Mouse (Mus musculus): ENCODE data around the gene Flywch2. TPM values are rescaled to one million over a fixed set of nuclear protein-coding genes. Genes with fewer than 3 reads are reported as not detected.

The Flywch2 gene
- polyA plus RNA-seq, 1 experiment from 2014 or later = 90.2 TPM

GRCm38 (mm10) chr17:23737493-23738445, 48.1 kb downstream of the Flywch2 start:
- H3K4me3 ChIP-seq = no peak overlapping the region
- 64% methylated on average over 15 of the region's 15 CpGs for WGBS
- no peak overlapping the region for H3K9ac ChIP-seq
- H3K4me2 ChIP-seq = peak overlapping the region; percentile 83
- peaks cover 22% of the 10 kb centered on the region for H3K27me3 ChIP-seq (replicated peaks)
- no peak for ATAC-seq (replicated peaks)
- peaks cover 36% of the 10 kb centered on the region for H3K4me1 ChIP-seq
- no peaks in the 10 kb centered on the region for H3K9me3 ChIP-seq
- H3K36me3 ChIP-seq (replicated peaks) = peaks cover 4% of the 10 kb centered on the region; the same call in 1 of the 2 replicates
- H3K27ac ChIP-seq = no peak overlapping the region

DNA sequence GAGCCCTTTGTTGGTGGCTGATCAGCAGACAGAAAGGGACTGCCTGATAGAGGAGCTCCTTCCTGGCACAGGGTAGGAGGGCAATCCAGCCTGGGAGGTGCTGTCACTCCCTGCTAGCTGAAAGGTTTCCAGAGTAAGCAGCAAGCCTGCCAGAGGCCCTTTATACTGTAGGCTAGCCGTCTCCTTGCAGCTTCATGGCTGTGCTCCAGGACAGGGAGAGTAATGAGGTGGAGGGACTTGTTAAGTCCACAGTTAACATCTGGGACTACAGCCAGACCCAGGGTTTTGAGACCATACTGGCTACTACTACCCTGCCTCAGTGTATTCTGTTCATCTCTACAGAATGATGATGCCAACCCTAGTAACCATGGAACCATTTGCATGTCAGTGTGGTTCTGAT, 51.5 kb downstream of the Flywch2 start:
- H3K4me3 ChIP-seq = no peak overlapping the region
- H3K27ac ChIP-seq = no peak overlapping the region
- no peak overlapping the region for H3K9ac ChIP-seq
- 73% methylated on average over 1 of the region's 1 CpGs for WGBS
- H3K27me3 ChIP-seq (replicated peaks) = no peaks in the 10 kb centered on the region
- ATAC-seq (replicated peaks) = no peak
- H3K4me1 ChIP-seq = peaks cover 21% of the 10 kb centered on the region
- H3K36me3 ChIP-seq (replicated peaks) = peaks cover 4% of the 10 kb centered on the region; the same call in 1 of the 2 replicates
- no peaks in the 10 kb centered on the region for H3K9me3 ChIP-seq
- no peak overlapping the region for H3K4me2 ChIP-seq

DNA sequence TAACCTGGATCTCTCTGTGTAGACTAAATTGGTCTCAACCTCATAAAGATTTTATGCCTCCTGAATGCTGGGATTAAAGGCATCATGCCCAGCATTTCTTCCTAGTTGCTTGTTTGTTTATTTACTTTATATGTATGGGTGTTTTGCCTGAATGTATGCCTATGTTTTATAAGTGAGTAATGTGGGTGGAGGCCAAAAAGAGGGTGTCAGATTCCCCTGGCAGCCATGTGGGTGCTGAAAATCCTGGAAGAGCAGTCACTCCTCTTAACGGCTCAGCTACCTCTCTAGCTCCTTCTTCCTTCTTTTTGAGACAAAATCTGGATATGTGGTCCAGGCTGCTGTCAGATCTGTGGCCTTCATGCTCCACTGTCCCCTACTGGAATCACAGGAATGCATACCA, 55.4 kb downstream of the Flywch2 start:
- H3K9me3 ChIP-seq = no peaks in the 10 kb centered on the region
- H3K27me3 ChIP-seq (replicated peaks) = no peaks in the 10 kb centered on the region
- 64% methylated on average over 1 of the region's 1 CpGs for WGBS
- no peak overlapping the region for H3K4me2 ChIP-seq
- no peaks in the 10 kb centered on the region for H3K36me3 ChIP-seq (replicated peaks)
- no peak overlapping the region for H3K4me3 ChIP-seq
- ATAC-seq (replicated peaks) = no peak
- H3K9ac ChIP-seq = no peak overlapping the region
- peaks cover 10% of the 10 kb centered on the region for H3K4me1 ChIP-seq
- no peak overlapping the region for H3K27ac ChIP-seq

Small RNAs within 50 kb of the gene (microRNA-seq; reads per million reads assigned to microRNA genes)
- 1.5 reads per million for gene Mir5125

Other genes with a start within 250 kb of the Flywch2 start
- 19.4 and 19.7 TPM in 2 replicates for gene Zfp213, start 221.8 kb downstream of the Flywch2 start, polyA plus RNA-seq (2015; fragmentation: Nextera tagmentation; extraction: Ambion mirVana)
- gene Zfp13, start 186.6 kb downstream of the Flywch2 start, polyA plus RNA-seq (2015; fragmentation: Nextera tagmentation; extraction: Ambion mirVana) = 30.4 and 31.9 TPM in 2 replicates
- not detected in 2 replicates for gene Zscan10, start 185.2 kb downstream of the Flywch2 start, polyA plus RNA-seq (2015; fragmentation: Nextera tagmentation; extraction: Ambion mirVana)
- gene Mmp25, start 140.8 kb downstream of the Flywch2 start, polyA plus RNA-seq (2015; fragmentation: Nextera tagmentation; extraction: Ambion mirVana) = 1.2 and 1.7 TPM in 2 replicates
- gene Bicdl2, start 125.6 kb downstream of the Flywch2 start, polyA plus RNA-seq (2015; fragmentation: Nextera tagmentation; extraction: Ambion mirVana) = 0.22 TPM in 1 of 2 replicates, not detected in the other
- gene Hcfc1r1, start 112.5 kb downstream of the Flywch2 start, polyA plus RNA-seq (2015; fragmentation: Nextera tagmentation; extraction: Ambion mirVana) = 120 and 121 TPM in 2 replicates
- 39.1 and 42.9 TPM in 2 replicates for gene Thoc6, start 112.2 kb downstream of the Flywch2 start, polyA plus RNA-seq (2015; fragmentation: Nextera tagmentation; extraction: Ambion mirVana)
- gene Tnfrsf12a, start 108.6 kb downstream of the Flywch2 start, polyA plus RNA-seq (2015; fragmentation: Nextera tagmentation; extraction: Ambion mirVana) = 2.4 and 2.5 TPM in 2 replicates
- 0.23 TPM in 1 of 2 replicates, not detected in the other for gene Cldn6, start 106.8 kb downstream of the Flywch2 start, polyA plus RNA-seq (2015; fragmentation: Nextera tagmentation; extraction: Ambion mirVana)
- gene Cldn9, start 102.1 kb downstream of the Flywch2 start, polyA plus RNA-seq (2015; fragmentation: Nextera tagmentation; extraction: Ambion mirVana) = 0.68 and 0.89 TPM in 2 replicates
- gene 1520401A03Rik, start 63.3 kb downstream of the Flywch2 start, polyA plus RNA-seq (2015; fragmentation: Nextera tagmentation; extraction: Ambion mirVana) = 0.06 and 0.11 TPM in 2 replicates
- 22.6 and 23.1 TPM in 2 replicates for gene Pkmyt1, start 59.7 kb downstream of the Flywch2 start, polyA plus RNA-seq (2015; fragmentation: Nextera tagmentation; extraction: Ambion mirVana)
- 70.9 and 72.6 TPM in 2 replicates for gene Paqr4, start 45.2 kb downstream of the Flywch2 start, polyA plus RNA-seq (2015; fragmentation: Nextera tagmentation; extraction: Ambion mirVana)
- gene Kremen2, start 40.2 kb downstream of the Flywch2 start, polyA plus RNA-seq (2015; fragmentation: Nextera tagmentation; extraction: Ambion mirVana) = 1.4 and 1.5 TPM in 2 replicates
- 242 and 257 TPM in 2 replicates for gene Flywch1, start 14.5 kb downstream of the Flywch2 start, polyA plus RNA-seq (2015; fragmentation: Nextera tagmentation; extraction: Ambion mirVana)
- 552 and 579 TPM in 2 replicates for gene Srrm2, start 4.5 kb upstream of the Flywch2 start, polyA plus RNA-seq (2015; fragmentation: Nextera tagmentation; extraction: Ambion mirVana)
- 1,171 and 1,223 TPM in 2 replicates for gene Elob, start 43.1 kb upstream of the Flywch2 start, polyA plus RNA-seq (2015; fragmentation: Nextera tagmentation; extraction: Ambion mirVana)
- gene Prss33, start 50.0 kb upstream of the Flywch2 start, polyA plus RNA-seq (2015; fragmentation: Nextera tagmentation; extraction: Ambion mirVana) = 0.15 and 0.22 TPM in 2 replicates
- gene Prss32, start 57.8 kb upstream of the Flywch2 start, polyA plus RNA-seq (2015; fragmentation: Nextera tagmentation; extraction: Ambion mirVana) = not detected in 2 replicates
- gene Prss41, start 58.1 kb upstream of the Flywch2 start, polyA plus RNA-seq (2015; fragmentation: Nextera tagmentation; extraction: Ambion mirVana) = 1.4 and 1.6 TPM in 2 replicates
- gene Prss21, start 82.0 kb upstream of the Flywch2 start, polyA plus RNA-seq (2015; fragmentation: Nextera tagmentation; extraction: Ambion mirVana) = not detected in 2 replicates
- gene Dcpp1, start 94.8 kb upstream of the Flywch2 start, polyA plus RNA-seq (2015; fragmentation: Nextera tagmentation; extraction: Ambion mirVana) = not detected in 2 replicates
- not detected in 2 replicates for gene Dcpp2, start 94.8 kb upstream of the Flywch2 start, polyA plus RNA-seq (2015; fragmentation: Nextera tagmentation; extraction: Ambion mirVana)
- not detected in 2 replicates for gene Dcpp3, start 131.4 kb upstream of the Flywch2 start, polyA plus RNA-seq (2015; fragmentation: Nextera tagmentation; extraction: Ambion mirVana)
- not detected in 2 replicates for gene Sbp, start 155.6 kb upstream of the Flywch2 start, polyA plus RNA-seq (2015; fragmentation: Nextera tagmentation; extraction: Ambion mirVana)
- not detected in 2 replicates for gene Sbpl, start 169.2 kb upstream of the Flywch2 start, polyA plus RNA-seq (2015; fragmentation: Nextera tagmentation; extraction: Ambion mirVana)
- gene Prss30, start 194.5 kb upstream of the Flywch2 start, polyA plus RNA-seq (2015; fragmentation: Nextera tagmentation; extraction: Ambion mirVana) = not detected in 2 replicates
- gene Prss22, start 212.0 kb upstream of the Flywch2 start, polyA plus RNA-seq (2015; fragmentation: Nextera tagmentation; extraction: Ambion mirVana) = not detected in 2 replicates